ENCODE assay signal across 9 mouse cellular contexts in genomic region chr11:118791391-118791790, GRCm38 (mm10).
DNase-seq lines count a peak whose midpoint lies in the region; ATAC-seq and TF ChIP-seq lines count a peak whose summit lies in the region.
"Had no signal": no experiment of that assay in that cellular context is flagged by ENCODE, and none has a peak within 500 bp of the region (broad histone marks: within the 10 kb centered on the region; RNA-seq: fewer than 3 reads in every experiment).

No protein-coding gene starts in this region.

- H3K4me1 ChIP-seq in cerebellum, adult 2 months (ENCODE audit: control insufficient read depth, insufficient read depth, low read length) = peaks cover 65% of the 10 kb centered on the region
- peaks cover 54% of the 10 kb centered on the region for H3K4me1 ChIP-seq in hindbrain, embryonic 15.5 days (replicated peaks)

- no peak overlapping the region for H3K9ac ChIP-seq in hindbrain, embryonic 15.5 days

- TF ChIP-seq POLR2A in cerebellum, adult 2 months (IDR thresholded peaks at IDR 0.05; ENCODE audit: borderline replicate concordance, insufficient read depth, low read length) = no peak

- H3K36me3 ChIP-seq in hindbrain, embryonic 15.5 days = no peaks in the 10 kb centered on the region

- WGBS in cerebellum, adult 2 months = 20% methylated on average over 6 of the region's 6 CpGs
- WGBS in hindbrain, embryonic 15.5 days = 52% methylated on average over 6 of the region's 6 CpGs

- ATAC-seq in hindbrain, embryonic 15.5 days (ENCODE audit: low FRiP score, low read depth) = no peak

- no peak overlapping the region for H3K4me2 ChIP-seq in hindbrain, embryonic 15.5 days

- DNase-seq in cerebellum, adult 2 months = no peak
- no peak for DNase-seq in cerebellum, adult 11 months
- peak; percentile 74 for DNase-seq in right cerebral cortex, adult 18-20 months
- no peak for DNase-seq in right cerebral cortex, postnatal 14 days
- peak; percentile 62 for DNase-seq in skeletal muscle tissue, adult 2 months (ENCODE audit: low read depth, low spot score)
- no peak for DNase-seq in lung, postnatal 25 days (ENCODE audit: low spot score)
- no peak for DNase-seq in adrenal gland, adult 2 months
- DNase-seq: lung, postnatal 4 days had no signal

- peaks cover 5% of the 10 kb centered on the region; the same call in 1 of the 2 replicates for H3K9me3 ChIP-seq in hindbrain, embryonic 15.5 days

- no peak for TF ChIP-seq CTCF in cerebellum, adult 2 months (IDR thresholded peaks at IDR 0.05; ENCODE audit: borderline replicate concordance, insufficient read depth, low read depth, low read length)

- H3K27me3 ChIP-seq in cerebellum, adult 2 months (ENCODE audit: control insufficient read depth, insufficient read depth, low read length) = no peaks in the 10 kb centered on the region
- H3K27me3 ChIP-seq in hindbrain, embryonic 15.5 days = no peaks in the 10 kb centered on the region

- peak overlapping the region; percentile 40; the same call in 1 of the 2 replicates for H3K27ac ChIP-seq in cerebellum, adult 2 months (ENCODE audit: insufficient read depth, low read length)
- H3K27ac ChIP-seq in hindbrain, embryonic 15.5 days (replicated peaks) = peak overlapping the region; percentile 87

- H3K4me3 ChIP-seq in cerebellum, adult 2 months (replicated peaks; ENCODE audit: insufficient read depth, low read depth, low read length) = no peak overlapping the region
- H3K4me3 ChIP-seq in hindbrain, embryonic 15.5 days = no peak overlapping the region

Comparison
In these comparisons a context has a peak if more than half of its experiments do, and no peak if none do; other contexts are left out.
1. DNase-seq: peak in right cerebral cortex, adult 18-20 months (single experiment) and skeletal muscle tissue, adult 2 months (single experiment); none in cerebellum, adult 2 months (0 of 2), cerebellum, adult 11 months (single experiment), right cerebral cortex, postnatal 14 days (single experiment), lung, postnatal 25 days (single experiment) and adrenal gland, adult 2 months (single experiment).